Mouse (Mus musculus) stomach, postnatal 0 days (tissue): ENCODE results near the gene Brd9. TPM values are rescaled to one million over a fixed set of nuclear protein-coding genes. Genes with fewer than 3 reads are reported as not detected.
"Not testable (repeated sequence)": the region's sequence is repeated elsewhere in the genome, so short reads cannot be mapped to it uniquely, and the experiment has no call there.

Source experiments
- ATAC-seq: fragments of 200-750 bp; cut with Nextera tagmentation; 2 replicates; pipeline ENCODE4 v1.8.0; 2017; ENCODE audit not compliant: low FRiP score, low TSS enrichment
- DNase-seq: peaks from one replicate; pipeline ENCODE4 v3.0.0-alpha.2; 2016; ENCODE audit warnings: low spot score
- H3K27ac ChIP-seq: fragments of 300-500 bp; sonication (generic); replicated peaks from 2 replicates; pipeline ENCODE4 v1.5.1; 2014; ENCODE audit warnings: mild to moderate bottlenecking, control low read depth
- H3K27me3 ChIP-seq: fragments of 300-500 bp; sonication (generic); 2 replicates; pipeline ENCODE4 v1.6.1; 2014; ENCODE audit warnings: low read length; ENCODE audit not compliant: control insufficient read depth, insufficient read depth
- H3K36me3 ChIP-seq: fragments of 300-500 bp; sonication (generic); 2 replicates; pipeline ENCODE4 v1.6.1; 2014; ENCODE audit warnings: low read length, mixed read lengths; ENCODE audit not compliant: control insufficient read depth, insufficient read depth
- H3K4me1 ChIP-seq: fragments of 300-500 bp; sonication (generic); replicated peaks from 2 replicates; pipeline ENCODE4 v1.6.1; 2014; ENCODE audit warnings: antibody characterized with exemption; ENCODE audit not compliant: control insufficient read depth, insufficient read depth
- H3K4me2 ChIP-seq: fragments of 300-500 bp; sonication (generic); replicated peaks from 2 replicates; pipeline ENCODE4 v1.6.1; 2014; ENCODE audit warnings: low read depth, mild to moderate bottlenecking, control low read depth, moderate library complexity
- H3K4me3 ChIP-seq: fragments of 300-500 bp; sonication (generic); 2 replicates; pipeline ENCODE4 v1.5.1; 2014; ENCODE audit warnings: low read depth, low read length, control low read depth
- H3K9ac ChIP-seq: fragments of 300-500 bp; sonication (generic); 2 replicates; pipeline ENCODE4 v1.6.1; 2014; ENCODE audit warnings: mild to moderate bottlenecking, low read length, control low read depth, mixed read lengths
- H3K9me3 ChIP-seq: fragments of 300-500 bp; sonication (generic); 2 replicates; pipeline ENCODE4 v1.6.1; 2016; ENCODE audit warnings: low read length; ENCODE audit not compliant: control insufficient read depth
- CTCF ChIP-seq: IDR thresholded peaks from 2 replicates; pipeline ENCODE4 v1.5.1; 2016; ENCODE audit warnings: antibody characterized with exemption, low read depth, mild to moderate bottlenecking, moderate library complexity
- EP300 ChIP-seq: optimal IDR thresholded peaks from 2 replicates; pipeline ENCODE3; 2016; ENCODE audit warnings: antibody characterized with exemption
- WGBS: fragments of 180-500 bp; shearing (Covaris S2); extraction: QIAGEN DNeasy Blood & Tissue Kit; methylation state at CpG from one replicate; pipeline ENCODE4 v1.1.7; 2014; 5-methylcytosine and 5-hydroxymethylcytosine counted together
- polyA plus RNA-seq: library from polyadenylated mRNA; unstranded; fragments of >200 nt; fragmentation: Nextera tagmentation; extraction: Ambion mirVana; gene quantifications from 2 replicates; pipeline ENCODE4 v1.2.1, GENCODE M21; 2015

Gene Brd9
- polyA plus RNA-seq, 1 experiment from 2014 or later = 21.7 TPM

DNA sequence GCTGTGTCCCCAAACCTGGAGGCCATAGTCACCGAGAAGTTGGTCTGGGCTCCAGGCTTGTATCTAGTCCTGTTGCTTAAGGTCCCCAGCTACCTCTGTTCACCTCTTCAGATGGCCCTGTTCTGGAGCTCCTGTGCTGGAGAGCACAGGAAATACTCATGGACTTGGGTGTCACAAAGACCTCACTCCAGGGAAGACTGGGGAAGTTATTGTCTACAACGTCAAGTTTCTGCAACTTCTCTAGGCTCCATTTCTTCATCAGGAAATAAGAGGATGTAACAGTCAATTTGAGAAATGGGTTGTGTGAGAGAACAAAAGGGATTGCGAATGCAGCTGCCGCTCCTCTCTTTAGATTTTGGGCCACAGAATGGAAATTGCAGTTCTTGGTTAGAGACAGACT lies 58.8 kb downstream of the Brd9 start:
- Histone ChIP-seq H3K9ac (no peak overlapping the region), H3K36me3 (no peaks in the 10 kb centered on the region), H3K4me3 (no peak overlapping the region), H3K4me1 (no peaks in the 10 kb centered on the region), H3K27me3 (no peaks in the 10 kb centered on the region), H3K9me3 (no peaks in the 10 kb centered on the region), H3K4me2 (no peak overlapping the region), H3K27ac (no peak overlapping the region)
- 79% methylated on average over 4 of the region's 4 CpGs for WGBS
- ATAC-seq (no peak), DNase-seq (no peak)
- TF ChIP-seq EP300 = no peak
- no peak for TF ChIP-seq CTCF

DNA sequence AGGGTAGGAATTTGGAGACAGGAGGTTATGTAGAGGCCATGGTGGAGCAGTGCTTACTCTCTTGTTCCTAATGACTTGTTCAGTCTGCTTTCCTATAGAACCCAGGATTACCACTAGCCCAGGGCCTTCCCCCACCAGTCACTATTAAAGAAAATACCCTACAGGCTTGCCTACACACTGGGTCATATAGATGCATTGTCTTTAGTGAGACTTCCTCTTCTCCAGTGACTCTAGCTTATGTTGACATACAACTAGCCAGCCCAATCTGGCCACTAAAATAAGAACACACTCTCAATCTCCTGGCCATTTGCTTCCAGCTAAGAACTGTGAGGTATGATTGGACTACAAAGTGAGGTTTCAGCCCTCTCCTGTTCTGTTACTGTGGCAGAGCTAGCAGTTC lies 62.9 kb downstream of the Brd9 start:
- H3K9me3 ChIP-seq = no peaks in the 10 kb centered on the region
- no peak overlapping the region for H3K9ac ChIP-seq
- TF ChIP-seq EP300 (no peak), CTCF (no peak)
- H3K4me3 ChIP-seq = no peak overlapping the region
- H3K27ac ChIP-seq = no peak overlapping the region
- ATAC-seq = no peak
- DNase-seq = no peak
- H3K27me3 ChIP-seq = no peaks in the 10 kb centered on the region
- no peaks in the 10 kb centered on the region for H3K4me1 ChIP-seq
- no peak overlapping the region for H3K4me2 ChIP-seq
- H3K36me3 ChIP-seq = no peaks in the 10 kb centered on the region

DNA sequence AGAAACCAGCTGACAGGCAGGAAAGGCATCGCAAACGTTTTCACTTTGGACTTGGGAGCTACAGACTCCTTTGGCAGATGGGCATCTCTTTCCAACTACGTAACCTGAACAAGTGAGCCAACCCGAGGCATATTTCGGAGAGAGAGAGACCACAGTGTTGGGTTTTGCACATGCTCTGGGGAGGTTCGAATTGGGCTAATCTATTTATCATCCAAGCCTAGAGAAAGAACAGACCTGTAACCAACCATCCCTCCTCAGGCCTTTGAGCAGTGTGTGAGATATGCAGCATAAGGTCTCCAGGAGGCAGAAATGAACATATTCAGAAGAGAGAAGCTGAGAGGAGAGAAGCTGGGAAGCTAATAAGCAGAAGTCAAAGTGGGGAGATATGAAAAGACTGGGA lies 63.4 kb downstream of the Brd9 start:
- H3K4me3 ChIP-seq = no peak overlapping the region

DNA sequence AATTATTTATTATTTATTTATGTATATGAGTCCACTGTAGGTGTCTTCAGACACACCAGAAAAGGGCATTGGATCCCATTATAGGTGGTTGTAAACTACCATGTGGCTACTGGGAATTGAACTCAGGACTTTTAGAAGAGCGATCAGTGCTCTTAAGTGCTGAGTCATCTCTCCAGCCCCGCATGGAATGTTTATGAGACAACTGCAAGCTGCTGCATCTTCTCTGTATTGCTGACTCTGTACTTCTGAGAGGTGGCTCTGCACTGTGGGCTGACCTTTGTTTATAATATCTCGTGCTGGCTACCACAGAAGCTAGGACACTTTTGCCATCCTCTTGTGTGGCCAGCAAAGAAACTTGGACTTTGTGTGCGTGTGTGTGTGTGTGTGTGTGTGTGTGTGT lies 63.9 kb downstream of the Brd9 start:
- Histone ChIP-seq H3K4me2 (no peak overlapping the region), H3K36me3 (no peaks in the 10 kb centered on the region), H3K9ac (no peak overlapping the region), H3K27me3 (no peaks in the 10 kb centered on the region), H3K9me3 (no peaks in the 10 kb centered on the region), H3K4me1 (no peaks in the 10 kb centered on the region), H3K27ac (no peak overlapping the region), H3K4me3 (no peak overlapping the region)
- ATAC-seq = no peak
- WGBS = 55% methylated on average over 4 of the region's 4 CpGs
- no peak for TF ChIP-seq CTCF
- no peak for TF ChIP-seq EP300
- no peak for DNase-seq

More for the DNA sequence above, 63.4 kb downstream of the Brd9 start:
- TF ChIP-seq CTCF (no peak), EP300 (no peak)
- no peaks in the 10 kb centered on the region for H3K36me3 ChIP-seq
- no peak for ATAC-seq
- H3K9me3 ChIP-seq = no peaks in the 10 kb centered on the region
- H3K9ac ChIP-seq = no peak overlapping the region
- H3K27ac ChIP-seq = no peak overlapping the region
- DNase-seq = no peak
- H3K4me1 ChIP-seq = no peaks in the 10 kb centered on the region
- no peak overlapping the region for H3K4me2 ChIP-seq
- no peaks in the 10 kb centered on the region for H3K27me3 ChIP-seq
- WGBS = 79% methylated on average over 6 of the region's 6 CpGs

DNA sequence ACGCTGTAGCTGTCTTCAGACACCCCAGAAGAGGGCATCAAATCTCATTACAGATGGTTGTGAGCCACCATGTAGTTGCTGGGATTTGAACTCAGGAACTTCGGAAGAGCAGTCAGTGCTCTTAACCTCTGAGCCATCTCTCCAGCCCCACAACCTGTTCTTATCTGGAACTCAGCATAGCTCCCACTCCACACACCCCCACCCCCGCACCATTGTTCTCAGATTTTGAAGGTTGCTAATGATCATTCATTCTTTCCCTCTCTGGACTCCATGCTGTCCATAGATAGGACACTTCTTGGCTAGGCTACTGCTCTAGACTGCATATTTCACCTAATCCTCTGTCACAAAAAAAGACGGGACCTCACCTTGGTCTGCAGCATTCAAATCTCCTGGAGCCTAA lies 69.3 kb downstream of the Brd9 start:
- H3K4me2 ChIP-seq, H3K36me3 ChIP-seq, ATAC-seq, DNase-seq, H3K9ac ChIP-seq, H3K4me1 ChIP-seq, H3K27ac ChIP-seq, H3K4me3 ChIP-seq, H3K27me3 ChIP-seq, H3K9me3 ChIP-seq: not testable (repeated sequence)
- WGBS = 81% methylated on average over 4 of the region's 4 CpGs

DNA sequence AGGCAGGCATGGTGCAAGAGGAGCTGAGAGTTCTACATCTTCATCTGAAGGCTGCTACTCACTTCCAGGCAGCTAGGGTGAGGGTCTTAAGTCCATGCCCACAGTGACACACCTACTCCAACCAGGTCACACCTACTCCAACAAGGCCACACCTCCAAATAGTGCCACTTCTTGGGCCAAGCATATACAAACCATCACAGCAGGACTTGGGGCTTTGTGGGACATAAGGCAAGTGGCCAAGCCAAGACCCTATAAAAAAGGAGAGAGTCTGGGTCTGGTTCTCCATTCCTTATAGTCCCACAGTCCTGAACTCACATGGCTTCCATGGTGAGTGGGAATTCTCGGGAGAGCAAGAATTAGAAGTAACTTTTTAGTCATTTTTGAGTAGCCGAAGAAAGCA lies 70.6 kb downstream of the Brd9 start:
- H3K9me3 ChIP-seq, H3K27me3 ChIP-seq, ATAC-seq, H3K4me1 ChIP-seq, H3K27ac ChIP-seq, H3K9ac ChIP-seq, DNase-seq, H3K36me3 ChIP-seq: not testable (repeated sequence)
- Histone ChIP-seq H3K4me2 (peak overlapping the region; percentile 96), H3K4me3 (peak overlapping the region; percentile 60)
- 65% methylated on average over 2 of the region's 2 CpGs for WGBS
